Mouse (Mus musculus): Measurements from ENCODE around the gene Gm11009. TPM values are rescaled to one million over a fixed set of nuclear protein-coding genes. Genes with fewer than 3 reads are reported as not detected.
"Not testable (repeated sequence)": the region's sequence is repeated elsewhere in the genome, so short reads cannot be mapped to it uniquely, and the experiment has no call there.

Gene Gm11009
- polyA plus RNA-seq (2014; fragmentation: Nextera tagmentation; extraction: Ambion mirVana) = not detected in 2 replicates

DNA sequence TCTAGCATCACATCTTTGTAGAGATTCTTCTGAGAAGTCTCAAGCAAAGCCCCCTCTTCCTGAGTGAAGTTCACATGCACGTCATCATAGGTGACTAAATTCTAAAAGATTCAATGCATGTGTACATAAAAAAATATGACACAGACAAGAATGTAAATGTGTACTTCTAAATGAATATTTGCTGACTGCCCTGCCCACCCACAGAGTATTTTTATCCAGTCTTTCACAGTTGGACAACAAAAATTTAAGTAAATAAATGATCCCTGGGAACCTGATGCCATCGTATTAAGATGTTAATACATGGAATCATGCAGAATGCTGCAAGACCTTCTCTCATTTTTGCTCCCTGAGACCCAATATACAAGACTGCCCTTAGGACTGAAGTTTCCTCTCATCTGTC, at the start of gene Gm11009:
Gm11009 (minus strand) TSS at position 101 of the 400 bp plus-strand sequence.
- not testable (repeated sequence) for ATAC-seq (ENCODE audit: low FRiP score); H3K9ac ChIP-seq; H3K27ac ChIP-seq; H3K27me3 ChIP-seq (ENCODE audit: control insufficient read depth, insufficient read depth, low read length); DNase-seq (ENCODE audit: low spot score); H3K4me2 ChIP-seq (replicated peaks); H3K9me3 ChIP-seq (ENCODE audit: control insufficient read depth, low read length); H3K4me1 ChIP-seq (replicated peaks; ENCODE audit: control insufficient read depth, insufficient read depth, low read length); H3K36me3 ChIP-seq (replicated peaks; ENCODE audit: control insufficient read depth, insufficient read depth); H3K4me3 ChIP-seq (replicated peaks; ENCODE audit: low read length)
- no CpG with 5 or more reads among the region's 2 CpGs for WGBS

Other genes starting within 250 kb of the Gm11009 start
- 0.67 and 0.89 TPM in 2 replicates for gene Gm2004, start 169.7 kb downstream of the Gm11009 start, polyA plus RNA-seq (2014; fragmentation: Nextera tagmentation; extraction: Ambion mirVana)
- gene 2210418O10Rik, start 92.9 kb downstream of the Gm11009 start, polyA plus RNA-seq (2014; fragmentation: Nextera tagmentation; extraction: Ambion mirVana) = 12.4 and 13.4 TPM in 2 replicates
- 9.8 and 12.7 TPM in 2 replicates for gene Gm14435, start 104.1 kb upstream of the Gm11009 start, polyA plus RNA-seq (2014; fragmentation: Nextera tagmentation; extraction: Ambion mirVana)
- 6.7 and 24.5 TPM in 2 replicates for gene Gm14434, start 167.3 kb upstream of the Gm11009 start, polyA plus RNA-seq (2014; fragmentation: Nextera tagmentation; extraction: Ambion mirVana)
- not detected in 2 replicates for gene Zfp967, start 201.6 kb upstream of the Gm11009 start, polyA plus RNA-seq (2014; fragmentation: Nextera tagmentation; extraction: Ambion mirVana)